Mouse (Mus musculus) retina, postnatal 7 days (tissue): Measurements from ENCODE around the gene Elmo1.

Source experiments
- DNase-seq: peaks from one replicate; pipeline ENCODE4 v3.0.0-alpha.2; 2012; ENCODE audit warnings: low read depth, low spot score

Gene Elmo1

GRCm38 (mm10) chr13:20157059-20157458 lies 66.7 kb downstream of the Elmo1 start:
- no peak for DNase-seq

- DNase-seq, result no peak
These were observed 67.1 kb downstream of the Elmo1 start for GRCm38 (mm10) chr13:20157529-20157928.

- no peak for DNase-seq
These were observed 73.1 kb downstream of the Elmo1 start for GRCm38 (mm10) chr13:20163339-20163954.

GRCm38 (mm10) chr13:20164837-20165236 lies 74.4 kb downstream of the Elmo1 start:
- DNase-seq, result no peak

- no peak for DNase-seq
These were observed 83.7 kb downstream of the Elmo1 start for GRCm38 (mm10) chr13:20173987-20174654.

GRCm38 (mm10) chr13:20174655-20175280 lies 84.4 kb downstream of the Elmo1 start:
- no peak for DNase-seq

GRCm38 (mm10) chr13:20180738-20181137 lies 90.3 kb downstream of the Elmo1 start:
- no peak for DNase-seq

- no peak for DNase-seq
These were observed 90.9 kb downstream of the Elmo1 start for GRCm38 (mm10) chr13:20181321-20181720.

- no peak for DNase-seq
These were observed 91.9 kb downstream of the Elmo1 start for GRCm38 (mm10) chr13:20182239-20182825.

GRCm38 (mm10) chr13:20183512-20184238 lies 93.3 kb downstream of the Elmo1 start:
- no peak for DNase-seq

- no peak for DNase-seq
These were observed 94.0 kb downstream of the Elmo1 start for GRCm38 (mm10) chr13:20184239-20185033.

GRCm38 (mm10) chr13:20185034-20185846 lies 94.8 kb downstream of the Elmo1 start:
- no peak for DNase-seq

- no peak for DNase-seq
These were observed 95.4 kb downstream of the Elmo1 start for GRCm38 (mm10) chr13:20185847-20186213.

- DNase-seq, result no peak
These were observed 97.3 kb downstream of the Elmo1 start for GRCm38 (mm10) chr13:20187647-20188046.

GRCm38 (mm10) chr13:20192009-20192584 lies 101.7 kb downstream of the Elmo1 start:
- DNase-seq, result no peak

- DNase-seq, result no peak
These were observed 110.2 kb downstream of the Elmo1 start for GRCm38 (mm10) chr13:20200582-20200981.

GRCm38 (mm10) chr13:20202617-20203016 lies 112.2 kb downstream of the Elmo1 start:
- no peak for DNase-seq

GRCm38 (mm10) chr13:20204165-20204564 lies 113.8 kb downstream of the Elmo1 start:
- DNase-seq, result no peak

GRCm38 (mm10) chr13:20205007-20205745 lies 114.8 kb downstream of the Elmo1 start:
- no peak for DNase-seq
